Mouse (Mus musculus): ENCODE measurements around the gene Polr3e. TPM values are rescaled to one million over a fixed set of nuclear protein-coding genes. Genes with fewer than 3 reads are reported as not detected.
"Not testable (repeated sequence)": the region's sequence is repeated elsewhere in the genome, so short reads cannot be mapped to it uniquely, and the experiment has no call there.

Gene Polr3e
- polyA plus RNA-seq, 1 experiment from 2014 or later = 23.4 TPM

GRCm38 (mm10) chr7:120953591-120953990 is 36.0 kb downstream of the Polr3e start:
- H3K27ac ChIP-seq (replicated peaks) = not testable (repeated sequence)
- WGBS = 84% methylated on average over 7 of the region's 7 CpGs

DNA sequence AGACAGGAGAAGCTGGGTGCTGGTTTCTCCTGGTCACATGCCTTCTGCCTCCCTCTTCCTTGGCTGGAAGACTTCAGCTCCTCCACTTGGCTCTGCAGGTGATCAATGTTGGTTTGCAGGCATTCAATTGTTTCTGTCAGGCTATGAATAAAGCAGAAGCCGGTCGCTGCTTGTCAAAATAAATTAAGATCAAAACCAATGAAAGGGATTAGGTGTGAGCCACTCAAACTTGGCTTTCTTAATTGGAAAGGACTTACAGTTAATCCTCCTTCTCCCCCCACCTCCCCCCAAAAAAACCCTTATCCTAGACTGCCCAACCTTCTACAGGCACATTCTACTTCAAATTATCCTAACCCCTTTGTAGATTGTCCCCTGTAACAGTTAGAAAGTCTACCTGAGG is 42.6 kb downstream of the Polr3e start:
- Histone ChIP-seq H3K4me1 (no peaks in the 10 kb centered on the region), H3K36me3 (peaks cover 41% of the 10 kb centered on the region), H3K9me3 (replicated peaks) (no peaks in the 10 kb centered on the region), H3K27ac (replicated peaks) (no peak overlapping the region), H3K27me3 (replicated peaks) (no peaks in the 10 kb centered on the region), H3K9ac (replicated peaks) (no peak overlapping the region), H3K4me3 (replicated peaks) (no peak overlapping the region), H3K4me2 (no peak overlapping the region)
- ATAC-seq (ENCODE audit: low FRiP score) = no peak
- 88% methylated on average over 2 of the region's 2 CpGs for WGBS

More at GRCm38 (mm10) chr7:120953591-120953990, 36.0 kb downstream of the Polr3e start:
- H3K9me3 ChIP-seq (replicated peaks); H3K4me2 ChIP-seq; H3K27me3 ChIP-seq (replicated peaks); ATAC-seq (ENCODE audit: low FRiP score); H3K9ac ChIP-seq (replicated peaks); H3K4me1 ChIP-seq; H3K4me3 ChIP-seq (replicated peaks): not testable (repeated sequence)
- H3K36me3 ChIP-seq = peaks cover 40% of the 10 kb centered on the region

- Histone ChIP-seq H3K4me3 (replicated peaks) (no peak overlapping the region), H3K9ac (replicated peaks) (no peak overlapping the region)
- ATAC-seq (ENCODE audit: low FRiP score) = no peak
These were observed 43.1 kb downstream of the Polr3e start for GRCm38 (mm10) chr7:120960601-120961000.

DNA sequence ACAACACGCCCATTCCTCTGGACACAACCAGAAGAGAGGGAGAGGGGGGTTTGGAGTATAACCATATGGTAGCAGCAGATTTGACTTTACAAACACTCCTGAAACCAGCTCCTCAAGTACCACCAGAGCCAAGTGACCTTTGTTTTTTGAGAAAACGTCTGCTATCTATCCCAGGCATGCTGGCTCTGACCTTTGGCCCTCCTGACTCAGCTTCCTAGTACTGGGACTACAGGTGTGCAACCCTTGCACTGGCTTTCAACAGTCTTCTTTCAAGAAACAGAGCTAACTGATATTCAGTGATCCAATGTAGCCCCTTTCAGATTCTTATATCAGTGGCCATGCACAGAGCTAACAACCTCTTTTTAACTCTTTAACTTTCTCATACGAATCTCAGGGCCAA is 44.3 kb downstream of the Polr3e start:
- H3K4me3 ChIP-seq (replicated peaks) = no peak overlapping the region
- WGBS = 76% methylated on average over 3 of the region's 3 CpGs
- no peak for ATAC-seq (ENCODE audit: low FRiP score)
- peaks cover 32% of the 10 kb centered on the region for H3K36me3 ChIP-seq
- no peaks in the 10 kb centered on the region for H3K9me3 ChIP-seq (replicated peaks)
- no peak overlapping the region for H3K9ac ChIP-seq (replicated peaks)
- no peak overlapping the region for H3K4me2 ChIP-seq
- H3K27ac ChIP-seq (replicated peaks) = no peak overlapping the region
- no peaks in the 10 kb centered on the region for H3K27me3 ChIP-seq (replicated peaks)
- H3K4me1 ChIP-seq = no peaks in the 10 kb centered on the region

More at GRCm38 (mm10) chr7:120960601-120961000, 43.1 kb downstream of the Polr3e start:
- WGBS = 90% methylated on average over 6 of the region's 6 CpGs
- Histone ChIP-seq H3K36me3 (peaks cover 41% of the 10 kb centered on the region), H3K27ac (replicated peaks) (no peak overlapping the region), H3K4me2 (no peak overlapping the region), H3K9me3 (replicated peaks) (no peaks in the 10 kb centered on the region), H3K4me1 (no peaks in the 10 kb centered on the region), H3K27me3 (replicated peaks) (no peaks in the 10 kb centered on the region)

- no peaks in the 10 kb centered on the region for H3K9me3 ChIP-seq (replicated peaks)
- ATAC-seq (ENCODE audit: low FRiP score) = no peak
- H3K4me3 ChIP-seq (replicated peaks) = no peak overlapping the region
- H3K27me3 ChIP-seq (replicated peaks) = no peaks in the 10 kb centered on the region
- no peaks in the 10 kb centered on the region for H3K4me1 ChIP-seq
- no peak overlapping the region for H3K9ac ChIP-seq (replicated peaks)
- WGBS = 86% methylated on average over 5 of the region's 5 CpGs
- H3K36me3 ChIP-seq = peaks cover 25% of the 10 kb centered on the region
- no peak overlapping the region for H3K4me2 ChIP-seq
- H3K27ac ChIP-seq (replicated peaks) = no peak overlapping the region
These were observed 45.6 kb downstream of the Polr3e start for GRCm38 (mm10) chr7:120963126-120963525.

DNA sequence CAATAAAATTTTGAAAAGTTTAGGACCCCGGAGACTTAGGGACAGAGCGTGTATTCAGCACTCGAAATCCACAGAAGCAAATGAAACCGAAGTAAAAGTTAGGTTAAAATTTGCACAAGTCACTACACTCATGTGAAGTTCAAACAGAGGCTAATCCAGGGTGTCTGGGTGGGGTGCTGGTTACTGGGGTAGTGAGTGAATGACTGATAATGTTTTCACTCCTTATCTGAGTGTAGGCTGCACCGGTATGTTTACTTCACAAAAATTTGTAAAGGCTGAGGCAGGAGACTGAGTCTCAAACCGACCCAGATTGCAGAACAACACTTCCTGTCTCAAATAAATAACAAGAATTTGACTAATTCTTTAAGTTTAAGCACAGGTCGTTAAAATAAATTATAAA is 51.7 kb downstream of the Polr3e start:
- Histone ChIP-seq H3K4me2 (no peak overlapping the region), H3K36me3 (peaks cover 10% of the 10 kb centered on the region; the same call in 1 of the 2 replicates), H3K9me3 (replicated peaks) (no peaks in the 10 kb centered on the region), H3K27ac (replicated peaks) (no peak overlapping the region), H3K27me3 (replicated peaks) (no peaks in the 10 kb centered on the region), H3K4me3 (replicated peaks) (no peak overlapping the region), H3K4me1 (peaks cover 7% of the 10 kb centered on the region), H3K9ac (replicated peaks) (no peak overlapping the region)
- 94% methylated on average over 7 of the region's 7 CpGs for WGBS
- ATAC-seq (ENCODE audit: low FRiP score) = no peak

DNA sequence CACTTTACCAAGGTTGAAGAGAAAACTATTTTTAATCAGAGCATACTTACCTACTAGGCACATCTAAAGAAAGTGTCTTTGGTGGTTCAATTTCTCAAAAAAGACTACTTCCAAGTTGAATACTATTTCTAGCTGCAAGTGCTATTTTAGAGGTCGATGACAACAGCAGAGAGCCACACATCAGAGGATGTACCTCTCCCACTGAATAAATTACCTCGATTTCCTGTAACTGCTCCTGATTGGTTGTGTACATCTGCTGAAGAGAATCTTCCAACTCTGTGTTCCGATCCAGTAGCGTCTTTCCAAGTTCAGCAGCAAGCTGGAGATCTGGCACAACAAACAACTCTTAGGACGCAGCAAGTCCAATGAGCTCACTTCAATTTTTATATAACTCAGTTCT is 52.6 kb downstream of the Polr3e start:
- no peaks in the 10 kb centered on the region for H3K9me3 ChIP-seq (replicated peaks)
- no peak overlapping the region for H3K9ac ChIP-seq (replicated peaks)
- 90% methylated on average over 5 of the region's 5 CpGs for WGBS
- peaks cover 12% of the 10 kb centered on the region for H3K4me1 ChIP-seq
- no peak overlapping the region for H3K4me3 ChIP-seq (replicated peaks)
- H3K27me3 ChIP-seq (replicated peaks) = no peaks in the 10 kb centered on the region
- peaks cover 10% of the 10 kb centered on the region; the same call in 1 of the 2 replicates for H3K36me3 ChIP-seq
- no peak overlapping the region for H3K4me2 ChIP-seq
- ATAC-seq (ENCODE audit: low FRiP score) = no peak
- no peak overlapping the region for H3K27ac ChIP-seq (replicated peaks)

DNA sequence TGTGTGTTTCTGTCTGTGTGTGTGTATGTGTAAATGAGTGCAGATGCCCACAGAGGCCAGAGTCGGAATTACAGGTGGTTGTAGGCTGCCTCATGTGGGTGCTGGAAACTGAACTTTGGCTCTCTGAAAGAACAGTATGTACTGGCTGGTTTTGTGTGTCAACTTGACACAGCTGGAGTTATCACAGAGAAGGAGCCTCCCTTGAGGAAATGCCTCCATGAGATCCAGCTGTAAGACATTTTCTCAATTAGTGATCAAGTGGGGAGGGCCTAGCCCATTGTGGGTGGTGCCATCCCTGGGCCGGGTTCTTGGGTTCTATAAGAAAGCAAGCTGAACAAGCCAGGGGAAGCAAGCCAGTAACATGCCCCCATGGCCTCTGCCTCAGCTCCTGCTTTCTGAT is 54.9 kb downstream of the Polr3e start:
- not testable (repeated sequence) for H3K9me3 ChIP-seq (replicated peaks); H3K4me2 ChIP-seq; H3K4me3 ChIP-seq (replicated peaks); ATAC-seq (ENCODE audit: low FRiP score); H3K27me3 ChIP-seq (replicated peaks); H3K9ac ChIP-seq (replicated peaks); H3K36me3 ChIP-seq; H3K27ac ChIP-seq (replicated peaks)
- 83% methylated on average over 2 of the region's 2 CpGs for WGBS
- H3K4me1 ChIP-seq = peaks cover 22% of the 10 kb centered on the region

GRCm38 (mm10) chr7:120974001-120974400 is 56.5 kb downstream of the Polr3e start:
- Histone ChIP-seq H3K4me3 (replicated peaks) (no peak overlapping the region), H3K36me3 (0 out of 2 replicates have a peak, but pooled peaks cover 3% of the 10 kb centered on the region), H3K4me1 (peaks cover 31% of the 10 kb centered on the region), H3K27me3 (replicated peaks) (no peaks in the 10 kb centered on the region), H3K9ac (replicated peaks) (no peak overlapping the region), H3K9me3 (replicated peaks) (no peaks in the 10 kb centered on the region), H3K4me2 (no peak overlapping the region), H3K27ac (replicated peaks) (no peak overlapping the region)
- 69% methylated on average over 3 of the region's 3 CpGs for WGBS
- ATAC-seq (ENCODE audit: low FRiP score) = no peak

GRCm38 (mm10) chr7:120977063-120977462 is 59.5 kb downstream of the Polr3e start:
- no peaks in the 10 kb centered on the region for H3K9me3 ChIP-seq (replicated peaks)
- no peak overlapping the region for H3K4me2 ChIP-seq
- H3K36me3 ChIP-seq = no peaks in the 10 kb centered on the region
- no peak overlapping the region for H3K27ac ChIP-seq (replicated peaks)
- H3K4me1 ChIP-seq = peaks cover 39% of the 10 kb centered on the region
- no peak for ATAC-seq (ENCODE audit: low FRiP score)
- no peaks in the 10 kb centered on the region for H3K27me3 ChIP-seq (replicated peaks)
- H3K4me3 ChIP-seq (replicated peaks) = no peak overlapping the region
- H3K9ac ChIP-seq (replicated peaks) = no peak overlapping the region
- 37% methylated on average over 7 of the region's 7 CpGs for WGBS

- Histone ChIP-seq H3K27me3 (replicated peaks) (no peaks in the 10 kb centered on the region), H3K4me2 (peak overlapping the region; percentile 90), H3K9me3 (replicated peaks) (no peaks in the 10 kb centered on the region), H3K9ac (replicated peaks) (no peak overlapping the region), H3K4me3 (replicated peaks) (no peak overlapping the region), H3K4me1 (peaks cover 36% of the 10 kb centered on the region), H3K27ac (replicated peaks) (no peak overlapping the region), H3K36me3 (no peaks in the 10 kb centered on the region)
- no peak for ATAC-seq (ENCODE audit: low FRiP score)
- 94% methylated on average over 4 of the region's 4 CpGs for WGBS
These were observed 62.5 kb downstream of the Polr3e start for GRCm38 (mm10) chr7:120980041-120980440.

GRCm38 (mm10) chr7:120980931-120981924 is 63.7 kb downstream of the Polr3e start:
- peak; percentile 70 for ATAC-seq (ENCODE audit: low FRiP score)
- peak overlapping the region; percentile 81 for H3K9ac ChIP-seq (replicated peaks)
- peak overlapping the region; percentile 93 for H3K4me3 ChIP-seq (replicated peaks)
- H3K27me3 ChIP-seq (replicated peaks) = no peaks in the 10 kb centered on the region
- 3% methylated on average over 39 of the region's 39 CpGs for WGBS
- H3K36me3 ChIP-seq = no peaks in the 10 kb centered on the region
- H3K27ac ChIP-seq (replicated peaks) = peak overlapping the region; percentile 78
- H3K9me3 ChIP-seq (replicated peaks) = no peaks in the 10 kb centered on the region
- peaks cover 35% of the 10 kb centered on the region for H3K4me1 ChIP-seq
- H3K4me2 ChIP-seq = peak overlapping the region; percentile 90
